Mouse (Mus musculus) kidney, embryonic 15.5 days (tissue): ENCODE measurements around the gene Gm45208. TPM values are rescaled to one million over a fixed set of nuclear protein-coding genes. Genes with fewer than 3 reads are reported as not detected.

ENCODE experiments used
- ATAC-seq: fragments of 200-750 bp; cut with Nextera tagmentation; replicated peaks from 2 replicates; pipeline ENCODE4 v1.8.0; 2017; ENCODE audit warnings: moderate TSS enrichment; ENCODE audit not compliant: low FRiP score
- H3K27ac ChIP-seq: fragments of 300-500 bp; sonication (generic); 2 replicates; pipeline ENCODE4 v1.5.1; 2015; ENCODE audit warnings: mild to moderate bottlenecking, inconsistent platforms
- H3K27me3 ChIP-seq: fragments of 300-500 bp; sonication (generic); 2 replicates; pipeline ENCODE4 v1.6.1; 2015; ENCODE audit warnings: inconsistent platforms
- H3K36me3 ChIP-seq: fragments of 300-500 bp; sonication (generic); 2 replicates; pipeline ENCODE4 v1.6.1; 2015; ENCODE audit warnings: inconsistent platforms
- H3K4me1 ChIP-seq: fragments of 300-500 bp; sonication (generic); 2 replicates; pipeline ENCODE4 v1.6.1; 2015; ENCODE audit warnings: inconsistent platforms
- H3K4me2 ChIP-seq: fragments of 300-500 bp; sonication (generic); 2 replicates; pipeline ENCODE4 v1.6.1; 2015; ENCODE audit warnings: moderate library complexity, mild to moderate bottlenecking, inconsistent platforms
- H3K4me3 ChIP-seq: fragments of 300-500 bp; sonication (generic); replicated peaks from 2 replicates; pipeline ENCODE4 v1.5.1; 2015; ENCODE audit warnings: mild to moderate bottlenecking, inconsistent platforms
- H3K9ac ChIP-seq: fragments of 300-500 bp; sonication (generic); 2 replicates; pipeline ENCODE4 v1.6.1; 2015; ENCODE audit warnings: mild to moderate bottlenecking, inconsistent platforms
- H3K9me3 ChIP-seq: fragments of 300-500 bp; sonication (generic); replicated peaks from 2 replicates; pipeline ENCODE4 v1.6.1; 2016; ENCODE audit warnings: inconsistent platforms
- WGBS: fragments of 180-500 bp; shearing (Covaris S2); methylation state at CpG from one replicate; pipeline ENCODE4 v1.1.7; 2015; ENCODE audit warnings: mixed read lengths; 5-methylcytosine and 5-hydroxymethylcytosine counted together
- polyA plus RNA-seq: library from polyadenylated mRNA; unstranded; fragments of >200 nt; fragmentation: Nextera tagmentation; extraction: Ambion mirVana; gene quantifications from 2 replicates; pipeline ENCODE4 v1.2.1, GENCODE M21; 2015

Gene Gm45208
- 0.96 TPM in 1 of 2 replicates, not detected in the other for polyA plus RNA-seq

GRCm38 (mm10) chrX:7721514-7722281, at the start of gene Gm45208:
TSS of gene Gm45208 (plus strand) at chrX:7722245.
- Histone ChIP-seq H3K4me3 (peak within 1 kb of the TSS; percentile 62), H3K9me3 (no peaks in the 10 kb centered on the region), H3K27me3 (no peaks in the 10 kb centered on the region), H3K4me1 (peaks cover 6% of the 10 kb centered on the region; the same call in 1 of the 2 replicates), H3K27ac (peak within 1 kb of the TSS; percentile 96), H3K36me3 (peaks cover 17% of the 10 kb centered on the region), H3K9ac (peak within 1 kb of the TSS; percentile 52), H3K4me2 (peak within 1 kb of the TSS; percentile 65)
- WGBS, result 24% methylated on average over 22 of the region's 22 CpGs
- peak; percentile 87 for ATAC-seq

GRCm38 (mm10) chrX:7672739-7673138, 49.3 kb upstream of the Gm45208 start:
- Histone ChIP-seq H3K4me2 (no peak overlapping the region), H3K27me3 (no peaks in the 10 kb centered on the region), H3K4me1 (peaks cover 27% of the 10 kb centered on the region), H3K27ac (0 out of 2 replicates have a peak overlapping the region, but pooled peaks have one; percentile 87), H3K9me3 (no peaks in the 10 kb centered on the region), H3K9ac (no peak overlapping the region), H3K4me3 (no peak overlapping the region), H3K36me3 (0 out of 2 replicates have a peak, but pooled peaks cover 7% of the 10 kb centered on the region)
- ATAC-seq, result no peak
- WGBS, result 38% methylated on average over 6 of the region's 6 CpGs

GRCm38 (mm10) chrX:7673578-7674281, 48.3 kb upstream of the Gm45208 start:
- Histone ChIP-seq H3K4me3 (peak overlapping the region; percentile 32), H3K4me1 (peaks cover 27% of the 10 kb centered on the region), H3K9ac (no peak overlapping the region), H3K9me3 (no peaks in the 10 kb centered on the region), H3K4me2 (peak overlapping the region; percentile 61), H3K27me3 (no peaks in the 10 kb centered on the region), H3K36me3 (0 out of 2 replicates have a peak, but pooled peaks cover 5% of the 10 kb centered on the region), H3K27ac (peak overlapping the region; percentile 87)
- 26% methylated on average over 12 of the region's 12 CpGs for WGBS
- ATAC-seq, result peak; percentile 27

- ATAC-seq, result peak; percentile 44
Measured at GRCm38 (mm10) chrX:7674284-7675000, 47.6 kb upstream of the Gm45208 start.

GRCm38 (mm10) chrX:7675001-7675380, 47.1 kb upstream of the Gm45208 start:
- peaks cover 27% of the 10 kb centered on the region for H3K4me1 ChIP-seq
- H3K36me3 ChIP-seq, result no peaks in the 10 kb centered on the region
- H3K4me2 ChIP-seq, result peak overlapping the region; percentile 61
- WGBS, result 36% methylated on average over 10 of the region's 10 CpGs
- no peak for ATAC-seq
- peak overlapping the region; percentile 87 for H3K27ac ChIP-seq
- no peaks in the 10 kb centered on the region for H3K9me3 ChIP-seq
- peak overlapping the region; percentile 26; the same call in 1 of the 2 replicates for H3K9ac ChIP-seq
- no peaks in the 10 kb centered on the region for H3K27me3 ChIP-seq
- H3K4me3 ChIP-seq, result peak overlapping the region; percentile 32

More at GRCm38 (mm10) chrX:7674284-7675000, 47.6 kb upstream of the Gm45208 start:
- Histone ChIP-seq H3K9ac (peak overlapping the region; percentile 26; the same call in 1 of the 2 replicates), H3K4me2 (peak overlapping the region; percentile 61), H3K9me3 (no peaks in the 10 kb centered on the region), H3K27me3 (no peaks in the 10 kb centered on the region), H3K36me3 (no peaks in the 10 kb centered on the region), H3K4me1 (peaks cover 27% of the 10 kb centered on the region), H3K4me3 (peak overlapping the region; percentile 32), H3K27ac (peak overlapping the region; percentile 87)
- WGBS, result 29% methylated on average over 28 of the region's 28 CpGs

DNA sequence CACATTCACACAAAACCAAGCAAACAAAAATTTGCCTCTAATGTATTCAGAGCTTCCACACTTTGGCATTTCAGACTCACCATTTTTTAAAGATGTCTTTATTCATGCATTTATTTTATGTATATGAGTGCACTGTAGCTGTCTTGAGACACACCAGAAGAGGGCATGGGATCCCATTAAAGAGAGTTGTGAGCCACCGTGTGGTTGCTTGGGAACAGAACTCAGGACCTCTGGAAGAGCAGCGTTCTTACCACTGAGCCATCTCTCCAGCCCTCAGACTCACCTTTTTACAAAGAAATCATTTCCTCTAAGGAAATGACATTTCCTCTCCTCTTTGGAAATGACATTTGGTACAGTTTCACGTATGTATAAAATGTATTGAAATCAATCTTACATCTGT, 43.1 kb upstream of the Gm45208 start:
- no peak for ATAC-seq
- H3K4me1 ChIP-seq, result peaks cover 11% of the 10 kb centered on the region
- H3K4me2 ChIP-seq, result peak overlapping the region; percentile 59; the same call in 1 of the 2 replicates
- no peak overlapping the region for H3K27ac ChIP-seq
- H3K36me3 ChIP-seq, result no peaks in the 10 kb centered on the region
- H3K27me3 ChIP-seq, result no peaks in the 10 kb centered on the region
- no peak overlapping the region for H3K9ac ChIP-seq
- H3K4me3 ChIP-seq, result no peak overlapping the region
- no peaks in the 10 kb centered on the region for H3K9me3 ChIP-seq
- 48% methylated on average over 3 of the region's 3 CpGs for WGBS

DNA sequence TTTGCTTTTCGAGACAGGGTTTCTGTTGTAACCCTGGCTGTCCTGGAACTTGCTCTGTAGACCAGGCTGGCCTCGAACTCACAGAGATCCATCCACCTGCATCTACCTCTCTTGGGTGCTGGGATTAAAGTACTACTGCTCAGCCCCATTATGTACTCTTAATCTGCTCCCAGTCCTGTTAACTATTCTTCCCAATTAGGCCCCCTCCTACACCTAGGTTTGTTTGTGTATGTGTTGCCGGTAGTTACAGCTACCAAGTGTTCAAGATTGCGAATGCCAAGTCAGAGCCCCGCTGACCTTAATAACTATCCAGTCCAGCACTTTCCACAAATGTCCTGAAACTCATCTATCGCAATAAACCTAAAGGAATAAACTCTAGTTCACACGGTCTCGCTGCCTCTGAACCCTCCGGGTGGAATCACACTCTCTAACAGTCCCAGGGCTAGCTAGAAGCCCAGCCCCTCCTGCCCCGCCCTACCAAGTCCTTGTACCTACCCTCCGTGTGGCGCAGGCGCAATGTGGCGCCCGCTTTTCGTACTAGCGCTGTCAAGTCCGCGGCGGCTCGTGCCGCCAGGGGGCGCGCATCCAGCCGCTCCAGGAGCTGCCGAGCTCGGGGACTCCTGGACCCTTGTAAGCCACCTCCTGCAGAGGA, 42.5 kb upstream of the Gm45208 start:
- H3K4me1 ChIP-seq, result peaks cover 5% of the 10 kb centered on the region; the same call in 1 of the 2 replicates
- H3K27me3 ChIP-seq, result no peaks in the 10 kb centered on the region
- no peaks in the 10 kb centered on the region for H3K36me3 ChIP-seq
- H3K27ac ChIP-seq, result no peak overlapping the region
- WGBS, result 14% methylated on average over 27 of the region's 27 CpGs
- no peak overlapping the region for H3K9ac ChIP-seq
- peak overlapping the region; percentile 36 for H3K4me3 ChIP-seq
- peak; percentile 95 for ATAC-seq
- peak overlapping the region; percentile 59 for H3K4me2 ChIP-seq
- no peaks in the 10 kb centered on the region for H3K9me3 ChIP-seq

- Histone ChIP-seq H3K36me3 (no peaks in the 10 kb centered on the region), H3K9me3 (no peaks in the 10 kb centered on the region), H3K4me1 (peaks cover under 1% of the 10 kb centered on the region; the same call in 1 of the 2 replicates), H3K27ac (no peak overlapping the region), H3K4me3 (peak overlapping the region; percentile 36), H3K9ac (no peak overlapping the region), H3K4me2 (peak overlapping the region; percentile 59), H3K27me3 (no peaks in the 10 kb centered on the region)
- peak; percentile 47 for ATAC-seq
- WGBS, result 18% methylated on average over 12 of the region's 12 CpGs
Measured at GRCm38 (mm10) chrX:7680057-7680412, 42.0 kb upstream of the Gm45208 start.

GRCm38 (mm10) chrX:7680864-7681263, 41.2 kb upstream of the Gm45208 start, which contains the start of gene Magix:
TSS of gene Magix (minus strand) at chrX:7681251.
- Histone ChIP-seq H3K27ac (no peak within 1 kb of the TSS), H3K9ac (no peak within 1 kb of the TSS), H3K4me3 (peak within 1 kb of the TSS; percentile 36), H3K4me1 (no peaks in the 10 kb centered on the region), H3K27me3 (no peaks in the 10 kb centered on the region), H3K4me2 (peak within 1 kb of the TSS; percentile 59), H3K36me3 (no peaks in the 10 kb centered on the region), H3K9me3 (no peaks in the 10 kb centered on the region)
- WGBS, result 74% methylated on average over 14 of the region's 14 CpGs
- ATAC-seq, result no peak

GRCm38 (mm10) chrX:7688321-7688720, 33.7 kb upstream of the Gm45208 start:
- H3K4me1 ChIP-seq, result no peaks in the 10 kb centered on the region
- ATAC-seq, result no peak
- H3K4me3 ChIP-seq, result no peak overlapping the region
- H3K9me3 ChIP-seq, result no peaks in the 10 kb centered on the region
- no peaks in the 10 kb centered on the region for H3K27me3 ChIP-seq
- H3K36me3 ChIP-seq, result no peaks in the 10 kb centered on the region
- no peak overlapping the region for H3K27ac ChIP-seq
- no peak overlapping the region for H3K9ac ChIP-seq
- H3K4me2 ChIP-seq, result no peak overlapping the region
- WGBS, result 87% methylated on average over 2 of the region's 2 CpGs

DNA sequence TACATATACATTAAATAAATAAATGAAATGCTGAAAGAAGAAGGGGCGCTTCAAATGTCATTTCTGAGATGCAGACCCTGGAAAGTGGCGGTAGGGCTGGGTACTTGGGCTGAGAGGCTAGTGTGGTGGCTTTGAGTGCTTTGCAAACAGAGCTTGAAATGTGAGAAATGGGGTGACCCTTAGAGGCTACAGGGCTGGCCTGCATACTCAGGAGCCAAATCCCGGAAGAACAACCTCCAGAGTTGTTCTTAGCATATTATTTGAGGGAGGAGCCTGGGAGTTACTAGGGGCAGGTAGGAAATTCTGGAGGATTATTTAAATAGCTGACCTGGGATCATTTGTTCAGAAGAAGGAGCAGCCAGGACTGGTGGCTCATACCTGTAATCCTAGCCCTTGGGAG, 31.6 kb upstream of the Gm45208 start:
- H3K9ac ChIP-seq, result no peak overlapping the region
- H3K4me1 ChIP-seq, result no peaks in the 10 kb centered on the region
- no peaks in the 10 kb centered on the region for H3K36me3 ChIP-seq
- no peak overlapping the region for H3K27ac ChIP-seq
- H3K4me3 ChIP-seq, result no peak overlapping the region
- H3K4me2 ChIP-seq, result no peak overlapping the region
- no peak for ATAC-seq
- H3K27me3 ChIP-seq, result no peaks in the 10 kb centered on the region
- H3K9me3 ChIP-seq, result no peaks in the 10 kb centered on the region
- 46% methylated on average over 3 of the region's 3 CpGs for WGBS
